Mouse (Mus musculus): Measurements from ENCODE around the gene Hibadh.

DNA sequence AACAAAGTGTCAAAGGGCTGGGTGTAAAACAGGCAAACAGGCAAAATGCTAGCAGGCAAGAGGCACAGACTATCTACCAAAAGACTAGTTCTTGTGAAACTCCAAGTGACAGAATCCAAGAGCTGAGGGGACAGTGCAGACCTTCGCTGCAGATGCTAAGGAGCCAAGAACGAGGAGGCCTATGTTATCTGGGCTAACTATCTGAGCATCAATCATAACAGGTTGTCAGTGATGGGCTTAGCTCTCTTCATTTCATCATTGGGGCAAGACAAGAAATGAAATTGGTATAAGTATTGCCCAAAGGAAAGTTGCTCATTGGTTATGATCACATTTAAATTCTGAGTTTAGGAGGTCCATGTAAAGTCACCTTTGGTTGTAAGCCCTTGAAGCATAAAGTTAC is 4.8 kb downstream of the Hibadh start:
- TF ChIP-seq POLR2A (IDR thresholded peaks at IDR 0.05; ENCODE audit: extremely low read depth, insufficient read depth, low read length) (no peak), CTCF (IDR thresholded peaks at IDR 0.05; ENCODE audit: low read depth, low read length) (no peak)

Measured in liver, adult 2 months (tissue).